Mouse (Mus musculus) kidney, postnatal 0 days (tissue): ENCODE results near the gene Pomp. TPM values are rescaled to one million over a fixed set of nuclear protein-coding genes. Genes with fewer than 3 reads are reported as not detected.

Source experiments
- ATAC-seq: fragments of 200-750 bp; cut with Nextera tagmentation; replicated peaks from 2 replicates; pipeline ENCODE4 v1.8.0; 2017; ENCODE audit warnings: low read depth, moderate number of reproducible peaks, moderate TSS enrichment, moderate library complexity; ENCODE audit not compliant: low FRiP score
- DNase-seq: peaks from one replicate; pipeline ENCODE4 v3.0.0-alpha.2; 2016; ENCODE audit warnings: low spot score
- H3K27ac ChIP-seq: fragments of 300-500 bp; sonication (generic); 2 replicates; pipeline ENCODE4 v1.5.1; 2014; ENCODE audit warnings: mild to moderate bottlenecking
- H3K27me3 ChIP-seq: fragments of 300-500 bp; sonication (generic); 2 replicates; pipeline ENCODE4 v1.6.1; 2014; ENCODE audit warnings: low read length, mixed read lengths; ENCODE audit not compliant: insufficient read depth
- H3K36me3 ChIP-seq: fragments of 300-500 bp; sonication (generic); 2 replicates; pipeline ENCODE4 v1.6.1; 2014; ENCODE audit warnings: low read length, mixed read lengths; ENCODE audit not compliant: insufficient read depth
- H3K4me1 ChIP-seq: fragments of 300-500 bp; sonication (generic); replicated peaks from 2 replicates; pipeline ENCODE4 v1.6.1; 2014; ENCODE audit warnings: antibody characterized with exemption, low read length, mixed read lengths; ENCODE audit not compliant: insufficient read depth
- H3K4me2 ChIP-seq: fragments of 300-500 bp; sonication (generic); 2 replicates; pipeline ENCODE4 v1.6.1; 2014; ENCODE audit warnings: mild to moderate bottlenecking, low read length, moderate library complexity, mixed read lengths
- H3K4me3 ChIP-seq: fragments of 300-500 bp; sonication (generic); replicated peaks from 2 replicates; pipeline ENCODE4 v1.5.1; 2014; ENCODE audit warnings: low read depth, low read length
- H3K9ac ChIP-seq: fragments of 300-500 bp; sonication (generic); 2 replicates; pipeline ENCODE4 v1.6.1; 2014; ENCODE audit warnings: low read depth, low read length
- H3K9me3 ChIP-seq: fragments of 300-500 bp; sonication (generic); replicated peaks from 2 replicates; pipeline ENCODE4 v1.6.1; 2016; ENCODE audit warnings: low read length, inconsistent platforms, mixed read lengths
- CTCF ChIP-seq: IDR thresholded peaks from 2 replicates; pipeline ENCODE4 v1.5.1; 2016; ENCODE audit warnings: antibody characterized with exemption, low read depth, mild to moderate bottlenecking, moderate library complexity
- WGBS: fragments of 180-500 bp; shearing (Covaris S2); extraction: QIAGEN DNeasy Blood & Tissue Kit; methylation state at CpG from one replicate; pipeline ENCODE4 v1.1.7; 2014; 5-methylcytosine and 5-hydroxymethylcytosine counted together
- polyA plus RNA-seq: library from polyadenylated mRNA; unstranded; fragments of >200 nt; fragmentation: Nextera tagmentation; extraction: Ambion mirVana; gene quantifications from 2 replicates; pipeline ENCODE4 v1.2.1, GENCODE M21; 2015

The Pomp gene
- polyA plus RNA-seq, 1 experiment from 2014 or later: 525 TPM

GRCm38 (mm10) chr5:147828846-147829245 is 31.4 kb upstream of the Pomp start:
- Histone ChIP-seq H3K9ac (no peak overlapping the region), H3K36me3 (no peaks in the 10 kb centered on the region), H3K9me3 (no peaks in the 10 kb centered on the region), H3K4me2 (no peak overlapping the region), H3K27ac (no peak overlapping the region), H3K27me3 (no peaks in the 10 kb centered on the region), H3K4me1 (no peaks in the 10 kb centered on the region), H3K4me3 (no peak overlapping the region)
- no peak for TF ChIP-seq CTCF
- ATAC-seq (no peak), DNase-seq (no peak)
- WGBS: 51% methylated on average over 8 of the region's 8 CpGs

- DNase-seq: no peak
- H3K4me2 ChIP-seq: no peak overlapping the region
- WGBS: 36% methylated on average over 14 of the region's 14 CpGs
These were observed 27.4 kb upstream of the Pomp start for GRCm38 (mm10) chr5:147832842-147833241.

GRCm38 (mm10) chr5:147834841-147835500 is 25.3 kb upstream of the Pomp start:
- Histone ChIP-seq H3K4me2 (0 out of 2 replicates have a peak overlapping the region, but pooled peaks have one; percentile 18), H3K4me1 (peaks cover 2% of the 10 kb centered on the region; the same call in 1 of the 2 replicates), H3K9ac (no peak overlapping the region), H3K9me3 (no peaks in the 10 kb centered on the region), H3K36me3 (no peaks in the 10 kb centered on the region), H3K27ac (no peak overlapping the region), H3K4me3 (no peak overlapping the region), H3K27me3 (no peaks in the 10 kb centered on the region)
- no peak for TF ChIP-seq CTCF
- no peak for ATAC-seq
- DNase-seq: peak; percentile 64
- 8% methylated on average over 17 of the region's 17 CpGs for WGBS

More at GRCm38 (mm10) chr5:147832842-147833241, 27.4 kb upstream of the Pomp start:
- no peak for ATAC-seq
- Histone ChIP-seq H3K4me3 (no peak overlapping the region), H3K4me1 (peaks cover 2% of the 10 kb centered on the region; the same call in 1 of the 2 replicates), H3K27me3 (no peaks in the 10 kb centered on the region), H3K9me3 (no peaks in the 10 kb centered on the region), H3K9ac (no peak overlapping the region), H3K36me3 (no peaks in the 10 kb centered on the region), H3K27ac (no peak overlapping the region)
- TF ChIP-seq CTCF: no peak

- Histone ChIP-seq H3K27ac (no peak overlapping the region), H3K9ac (no peak overlapping the region), H3K36me3 (no peaks in the 10 kb centered on the region), H3K27me3 (no peaks in the 10 kb centered on the region), H3K4me2 (no peak overlapping the region), H3K4me3 (no peak overlapping the region), H3K9me3 (no peaks in the 10 kb centered on the region), H3K4me1 (peaks cover 2% of the 10 kb centered on the region; the same call in 1 of the 2 replicates)
- TF ChIP-seq CTCF: no peak
- WGBS: 75% methylated on average over 12 of the region's 12 CpGs
- no peak for DNase-seq
- ATAC-seq: no peak
These were observed 20.8 kb upstream of the Pomp start for GRCm38 (mm10) chr5:147839418-147839817.

GRCm38 (mm10) chr5:147843340-147843739 is 16.9 kb upstream of the Pomp start:
- 0 out of 2 replicates have a peak, but pooled peaks cover 4% of the 10 kb centered on the region for H3K4me1 ChIP-seq
- H3K27me3 ChIP-seq: no peaks in the 10 kb centered on the region
- no peaks in the 10 kb centered on the region for H3K36me3 ChIP-seq
- no peak overlapping the region for H3K4me3 ChIP-seq
- no peak for ATAC-seq
- H3K27ac ChIP-seq: no peak overlapping the region
- no peaks in the 10 kb centered on the region for H3K9me3 ChIP-seq
- DNase-seq: no peak
- TF ChIP-seq CTCF: no peak
- WGBS: 60% methylated on average over 7 of the region's 7 CpGs
- H3K4me2 ChIP-seq: no peak overlapping the region
- H3K9ac ChIP-seq: no peak overlapping the region

DNA sequence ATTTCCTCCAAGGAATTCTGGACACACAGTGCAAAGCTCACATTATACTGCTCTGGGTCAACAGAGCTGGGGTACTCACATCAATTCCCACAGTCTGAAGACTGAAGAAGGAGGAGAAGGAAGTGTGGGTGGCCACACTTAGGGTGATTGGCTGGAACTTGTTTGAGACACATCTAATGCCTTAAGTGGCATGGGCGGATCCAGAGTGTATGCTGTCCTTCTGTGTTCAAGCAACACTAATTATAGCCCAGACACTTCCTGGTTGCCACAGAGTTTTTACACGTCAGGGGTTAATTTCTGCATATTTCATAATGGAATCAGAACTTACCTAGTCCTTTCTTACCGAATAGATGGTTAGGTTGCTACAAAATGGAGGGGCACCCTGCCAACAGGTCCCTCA is 14.9 kb upstream of the Pomp start:
- TF ChIP-seq CTCF: no peak
- H3K9me3 ChIP-seq: no peaks in the 10 kb centered on the region
- ATAC-seq (no peak), DNase-seq (no peak)
- no peaks in the 10 kb centered on the region for H3K27me3 ChIP-seq
- H3K4me2 ChIP-seq: no peak overlapping the region
- H3K36me3 ChIP-seq: no peaks in the 10 kb centered on the region
- H3K9ac ChIP-seq: no peak overlapping the region
- WGBS: 66% methylated on average over 3 of the region's 3 CpGs
- no peak overlapping the region for H3K27ac ChIP-seq
- H3K4me1 ChIP-seq: 0 out of 2 replicates have a peak, but pooled peaks cover 4% of the 10 kb centered on the region
- no peak overlapping the region for H3K4me3 ChIP-seq

DNA sequence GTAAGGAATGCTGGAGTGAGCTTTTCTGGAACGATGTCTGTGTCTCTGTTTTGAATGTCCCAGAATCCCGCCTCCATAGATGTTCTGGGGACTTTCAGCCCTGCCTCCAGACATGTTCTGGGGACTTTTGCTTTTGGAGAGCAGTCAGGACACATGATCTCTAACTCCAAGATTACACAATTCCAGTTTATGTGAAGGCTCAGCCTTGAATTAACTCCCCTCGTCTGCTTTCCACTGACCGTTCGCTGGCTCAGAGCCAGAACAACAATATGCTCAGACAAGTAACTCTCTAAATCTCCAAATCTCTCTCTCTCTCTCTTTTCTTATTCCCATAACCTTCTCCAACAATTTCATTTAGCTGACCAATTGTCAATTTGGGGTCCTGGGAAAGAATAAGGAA is 12.9 kb upstream of the Pomp start:
- H3K36me3 ChIP-seq: no peaks in the 10 kb centered on the region
- DNase-seq (peak; percentile 50), ATAC-seq (no peak)
- no peaks in the 10 kb centered on the region for H3K27me3 ChIP-seq
- no peaks in the 10 kb centered on the region for H3K9me3 ChIP-seq
- no peak for TF ChIP-seq CTCF
- no peak overlapping the region for H3K4me2 ChIP-seq
- H3K9ac ChIP-seq: no peak overlapping the region
- 0 out of 2 replicates have a peak, but pooled peaks cover 4% of the 10 kb centered on the region for H3K4me1 ChIP-seq
- H3K27ac ChIP-seq: no peak overlapping the region
- WGBS: 47% methylated on average over 5 of the region's 5 CpGs
- H3K4me3 ChIP-seq: no peak overlapping the region
